ENCODE assay signal across 10 mouse cellular contexts in genomic region chr11:106325566-106326206, GRCm38 (mm10). TPM values are rescaled to one million over a fixed set of nuclear protein-coding genes. Genes with fewer than 3 reads are reported as not detected.
DNase-seq lines count a peak whose midpoint lies in the region; ATAC-seq and TF ChIP-seq lines count a peak whose summit lies in the region.
"Had no signal": no experiment of that assay in that cellular context is flagged by ENCODE, and none has a peak within 500 bp of the region (broad histone marks: within the 10 kb centered on the region; RNA-seq: fewer than 3 reads in every experiment).

No protein-coding gene starts in this region.

- no peak for TF ChIP-seq POLR2A in bone marrow, adult 2 months (IDR thresholded peaks at IDR 0.05; ENCODE audit: borderline replicate concordance, control insufficient read depth, low read depth, low read length)
- no peak for TF ChIP-seq POLR2A in kidney, adult 2 months (IDR thresholded peaks at IDR 0.05; ENCODE audit: low read depth, low read length)

- peak; percentile 28 to 56 for DNase-seq in urinary bladder, adult 18-20 months (ENCODE audit: low spot score in 2 of 2)
- DNase-seq in urinary bladder, postnatal 10 days (ENCODE audit: low spot score), result no peak
- peak; percentile 10 for DNase-seq in fibroblast of lung, adult 2 months (ENCODE audit: low read depth)
- DNase-seq in kidney, adult 2 months, result peak; percentile 77
- DNase-seq in right cerebral cortex, adult 18-20 months, result peak; percentile 46
- DNase-seq in yolk sac, embryonic 10.5 days (ENCODE audit: low spot score), result peak; percentile 41

- 0 out of 2 replicates have a peak overlapping the region, but pooled peaks have one; percentile 19 for H3K9ac ChIP-seq in limb, embryonic 13.5 days

- no peak for ATAC-seq in limb, embryonic 13.5 days (ENCODE audit: low FRiP score, low read depth)

- H3K27me3 ChIP-seq in kidney, adult 2 months (replicated peaks; ENCODE audit: control insufficient read depth, insufficient read depth, low read length), result no peaks in the 10 kb centered on the region
- no peaks in the 10 kb centered on the region for H3K27me3 ChIP-seq in limb, embryonic 13.5 days

- H3K9me3 ChIP-seq in limb, embryonic 13.5 days, result no peaks in the 10 kb centered on the region

- peak; percentile 80 for TF ChIP-seq CTCF in bone marrow, adult 2 months (IDR thresholded peaks at IDR 0.05; ENCODE audit: control insufficient read depth, insufficient read depth, low read length)
- TF ChIP-seq CTCF in kidney, adult 2 months (conservative IDR thresholded peaks at IDR 0.05; ENCODE audit: insufficient read depth, insufficient read length, low read depth, low read length), result peak; percentile 76

- H3K4me2 ChIP-seq in limb, embryonic 13.5 days (replicated peaks), result no peak overlapping the region

- peak overlapping the region; percentile 86 for H3K27ac ChIP-seq in bone marrow, adult 2 months (ENCODE audit: control insufficient read depth, insufficient read depth, low read depth, low read length, poor library complexity)
- H3K27ac ChIP-seq in kidney, adult 2 months (ENCODE audit: insufficient read depth, low read depth, low read length), result no peak overlapping the region
- H3K27ac ChIP-seq in limb, embryonic 13.5 days, result no peak overlapping the region

- H3K4me1 ChIP-seq in bone marrow, adult 2 months (ENCODE audit: control insufficient read depth, insufficient read depth, low read length), result peaks cover 3% of the 10 kb centered on the region
- H3K4me1 ChIP-seq in kidney, adult 2 months (ENCODE audit: control insufficient read depth, insufficient read depth, low read length), result peaks cover 8% of the 10 kb centered on the region
- H3K4me1 ChIP-seq in limb, embryonic 13.5 days, result peaks cover 18% of the 10 kb centered on the region

- H3K36me3 ChIP-seq in kidney, adult 2 months (ENCODE audit: control insufficient read depth, insufficient read depth, low read length), result no peaks in the 10 kb centered on the region
- H3K36me3 ChIP-seq in limb, embryonic 13.5 days, result no peaks in the 10 kb centered on the region

- 56% methylated on average over 8 of the region's 8 CpGs for WGBS in bone marrow, adult 2 months
- WGBS in kidney, adult 2 months, result 58% methylated on average over 8 of the region's 8 CpGs
- WGBS in limb, embryonic 13.5 days, result 54% methylated on average over 8 of the region's 8 CpGs

- H3K4me3 ChIP-seq in bone marrow, adult 2 months (replicated peaks; ENCODE audit: control insufficient read depth, low read depth, low read length), result no peak overlapping the region
- no peak overlapping the region for H3K4me3 ChIP-seq in kidney, adult 2 months (ENCODE audit: insufficient read depth, low read depth, low read length)
- H3K4me3 ChIP-seq in limb, embryonic 13.5 days, result no peak overlapping the region

RNA-seq across cellular contexts. Expression of gene Cd79b, which starts 11.1 kb away (rescaled TPM):
- 130 and 270 TPM in 2 replicates for polyA plus RNA-seq in bone marrow, adult 2 months (2011; ENCODE audit: insufficient read depth, insufficient read length, low replicate concordance, missing spikeins)
- 2.7 and 17.9 TPM in 2 replicates for polyA plus RNA-seq in kidney, adult 2 months (2012; rRNA removed)
- polyA plus RNA-seq in limb, embryonic 13.5 days (2015; fragmentation: Nextera tagmentation; extraction: Ambion mirVana), result 1.6 and 2.9 TPM in 2 replicates

RNA-seq across cellular contexts. Expression of gene Gh, which starts 24.0 kb away (rescaled TPM):
- not detected in 2 replicates for polyA plus RNA-seq in bone marrow, adult 2 months (2011; ENCODE audit: insufficient read depth, insufficient read length, low replicate concordance, missing spikeins)
- 0.16 TPM in 1 of 2 replicates, not detected in the other for polyA plus RNA-seq in kidney, adult 2 months (2012; rRNA removed)
- polyA plus RNA-seq in limb, embryonic 13.5 days (2015; fragmentation: Nextera tagmentation; extraction: Ambion mirVana), result not detected in 2 replicates
- polyA plus RNA-seq: neural tube, embryonic 14.5 days had no signal

RNA-seq across cellular contexts. Expression of gene Scn4a, which starts 27.4 kb away (rescaled TPM):
- 0.63 and 1.6 TPM in 2 replicates for polyA plus RNA-seq in bone marrow, adult 2 months (2011; ENCODE audit: insufficient read depth, insufficient read length, low replicate concordance, missing spikeins)
- polyA plus RNA-seq in kidney, adult 2 months (2012; rRNA removed), result 0.11 and 1.9 TPM in 2 replicates
- polyA plus RNA-seq in limb, embryonic 13.5 days (2015; fragmentation: Nextera tagmentation; extraction: Ambion mirVana), result 0.42 and 0.49 TPM in 2 replicates
- polyA plus RNA-seq: neural tube, embryonic 14.5 days had no signal

RNA-seq across cellular contexts. Expression of gene Prr29, which starts 39.6 kb away (rescaled TPM):
- polyA plus RNA-seq in bone marrow, adult 2 months (2011; ENCODE audit: insufficient read depth, insufficient read length, low replicate concordance, missing spikeins), result not detected in 2 replicates
- 0.12 and 0.58 TPM in 2 replicates for polyA plus RNA-seq in kidney, adult 2 months (2012; rRNA removed)
- polyA plus RNA-seq in limb, embryonic 13.5 days (2015; fragmentation: Nextera tagmentation; extraction: Ambion mirVana), result 0.25 TPM in 1 of 2 replicates, not detected in the other
- polyA plus RNA-seq: frontal cortex, adult 2 months; neural tube, embryonic 14.5 days had no signal

RNA-seq across cellular contexts. Expression of gene Tcam1, which starts 49.2 kb away (rescaled TPM):
- polyA plus RNA-seq in bone marrow, adult 2 months (2011; ENCODE audit: insufficient read depth, insufficient read length, low replicate concordance, missing spikeins), result not detected in 2 replicates
- 0.02 and 0.03 TPM in 2 replicates for polyA plus RNA-seq in kidney, adult 2 months (2012; rRNA removed)
- 0.34 and 0.43 TPM in 2 replicates for polyA plus RNA-seq in limb, embryonic 13.5 days (2015; fragmentation: Nextera tagmentation; extraction: Ambion mirVana)
- polyA plus RNA-seq: neural tube, embryonic 14.5 days had no signal
